Mouse (Mus musculus) cerebellum, postnatal 14 days (tissue): ENCODE data around the gene Strn.
A peak's percentile ranks its signal among the peaks of the same experiment; 100 is the strongest.

Source experiments
- DNase-seq, 2 experiments: peaks; one replicate each; pipeline ENCODE4 v3.0.0; 2021; ENCODE audit warnings: mixed read lengths in 2 of 2

Strn gene

GRCm38 (mm10) chr17:78611117-78611516 is 125.9 kb downstream of the Strn start:
- peak in 1 of 2 experiments; percentile 46 for DNase-seq

- no peak for DNase-seq
Observed at GRCm38 (mm10) chr17:78609191-78609855, 127.7 kb downstream of the Strn start.

GRCm38 (mm10) chr17:78608716-78609115 is 128.3 kb downstream of the Strn start:
- DNase-seq, result no peak

GRCm38 (mm10) chr17:78608135-78608670 is 128.8 kb downstream of the Strn start:
- no peak for DNase-seq

- peak; percentile 74 to 86 for DNase-seq
Observed at GRCm38 (mm10) chr17:78604431-78604830, 132.6 kb downstream of the Strn start.

DNA sequence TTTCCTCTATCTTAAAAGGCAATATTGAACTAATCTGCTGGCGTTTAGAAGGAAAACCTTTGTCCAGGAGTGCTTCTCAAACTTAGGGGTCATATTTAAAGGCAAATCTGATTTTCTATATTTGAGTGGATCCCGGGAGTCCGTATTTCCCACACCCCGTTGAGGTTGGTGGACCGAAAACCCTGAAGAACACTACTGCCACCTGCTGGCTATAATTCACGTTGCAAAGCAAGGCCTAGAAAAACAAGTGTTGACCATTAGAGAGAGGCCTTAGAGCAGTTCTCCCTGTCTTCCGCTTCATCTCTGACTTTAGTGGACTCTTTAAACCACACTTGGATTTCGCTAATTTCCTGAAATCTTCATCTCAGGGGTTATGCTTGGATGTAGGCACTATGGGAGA is 133.1 kb downstream of the Strn start:
- DNase-seq, result peak; percentile 91 to 92

DNA sequence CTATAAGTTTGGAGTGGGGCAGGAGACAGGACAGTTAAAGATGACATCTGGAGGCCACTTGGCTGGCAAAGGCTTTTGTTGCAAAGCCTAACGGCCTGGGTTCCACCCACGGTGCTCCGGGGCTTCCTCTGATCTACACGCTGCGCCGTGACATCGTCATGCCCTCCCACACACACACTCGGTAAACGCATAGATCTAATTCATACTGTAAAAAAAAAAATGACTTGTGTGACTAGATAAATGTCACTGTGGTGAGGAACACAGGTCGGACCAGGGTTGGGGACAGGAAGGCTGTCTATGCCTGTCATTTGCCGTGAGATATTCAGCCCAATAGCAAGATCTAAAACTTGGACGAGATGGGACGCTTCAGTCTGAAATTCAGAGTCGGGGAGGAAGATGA is 134.7 kb downstream of the Strn start:
- no peak for DNase-seq

GRCm38 (mm10) chr17:78601601-78602000 is 135.4 kb downstream of the Strn start:
- no peak for DNase-seq

- no peak for DNase-seq
Observed at GRCm38 (mm10) chr17:78601042-78601441, 136.0 kb downstream of the Strn start.
